Mouse (Mus musculus) limb, embryonic 13.5 days (tissue): ENCODE measurements at regions not wholly inside any gene's neighbourhood (a gene's known extent, or its start where the extent isn't known, plus 50 kb on each side); places are given as distances from the start of the nearest gene placed in this dataset.

Experiments
- ATAC-seq: fragments of 200-750 bp; cut with Nextera tagmentation; 2 replicates; pipeline ENCODE4 v1.8.0; 2017; ENCODE audit warnings: low read depth, moderate number of reproducible peaks, moderate TSS enrichment; ENCODE audit not compliant: low FRiP score
- H3K27ac ChIP-seq: fragments of 300-500 bp; sonication (generic); 2 replicates; pipeline ENCODE4 v1.5.1; 2015; ENCODE audit warnings: inconsistent platforms, mild to moderate bottlenecking, moderate library complexity
- H3K27me3 ChIP-seq: fragments of 300-500 bp; sonication (generic); 2 replicates; pipeline ENCODE4 v1.6.1; 2015; ENCODE audit warnings: mild to moderate bottlenecking, inconsistent platforms
- H3K36me3 ChIP-seq: fragments of 300-500 bp; sonication (generic); 2 replicates; pipeline ENCODE4 v1.6.1; 2015; ENCODE audit warnings: inconsistent platforms, mild to moderate bottlenecking, moderate library complexity
- H3K4me1 ChIP-seq: fragments of 300-500 bp; sonication (generic); 2 replicates; pipeline ENCODE4 v1.6.1; 2015; ENCODE audit warnings: inconsistent platforms
- H3K4me2 ChIP-seq: fragments of 300-500 bp; sonication (generic); replicated peaks from 2 replicates; pipeline ENCODE4 v1.6.1; 2015; ENCODE audit warnings: inconsistent platforms, mild to moderate bottlenecking, moderate library complexity
- H3K4me3 ChIP-seq: fragments of 300-500 bp; sonication (generic); 2 replicates; pipeline ENCODE4 v1.5.1; 2015; ENCODE audit warnings: moderate library complexity, mild to moderate bottlenecking, inconsistent platforms
- H3K9ac ChIP-seq: fragments of 300-500 bp; sonication (generic); 2 replicates; pipeline ENCODE4 v1.6.1; 2015; ENCODE audit warnings: mild to moderate bottlenecking, inconsistent platforms
- H3K9me3 ChIP-seq: fragments of 300-500 bp; sonication (generic); 2 replicates; pipeline ENCODE4 v1.6.1; 2016; ENCODE audit warnings: inconsistent platforms
- WGBS: fragments of 180-500 bp; shearing (Covaris S2); methylation state at CpG from one replicate; pipeline ENCODE4 v1.1.7; 2015; 5-methylcytosine and 5-hydroxymethylcytosine counted together

GRCm38 (mm10) chr8:107719656-107720055 lies 131.4 kb upstream of the Psmd7 start:
- H3K4me3 ChIP-seq, result no peak overlapping the region
- H3K9ac ChIP-seq, result no peak overlapping the region
- no peak overlapping the region for H3K27ac ChIP-seq
- 0 out of 2 replicates have a peak, but pooled peaks cover 5% of the 10 kb centered on the region for H3K4me1 ChIP-seq
- ATAC-seq, result no peak
- no peaks in the 10 kb centered on the region for H3K27me3 ChIP-seq
- H3K4me2 ChIP-seq, result no peak overlapping the region
- 53% methylated on average over 3 of the region's 3 CpGs for WGBS
- no peaks in the 10 kb centered on the region for H3K36me3 ChIP-seq
- H3K9me3 ChIP-seq, result no peaks in the 10 kb centered on the region

- H3K4me3 ChIP-seq, result no peak overlapping the region
- no peaks in the 10 kb centered on the region for H3K9me3 ChIP-seq
- WGBS, result 65% methylated on average over 1 of the region's 1 CpGs
- no peaks in the 10 kb centered on the region for H3K4me1 ChIP-seq
- no peak overlapping the region for H3K4me2 ChIP-seq
- no peak for ATAC-seq
- no peak overlapping the region for H3K9ac ChIP-seq
- no peaks in the 10 kb centered on the region for H3K27me3 ChIP-seq
- no peak overlapping the region for H3K27ac ChIP-seq
- H3K36me3 ChIP-seq, result no peaks in the 10 kb centered on the region
Measured at GRCm38 (mm10) chr8:107726716-107727115, 138.5 kb upstream of the Psmd7 start.

GRCm38 (mm10) chr8:107727276-107727675 lies 139.0 kb upstream of the Psmd7 start:
- no peak overlapping the region for H3K4me2 ChIP-seq
- WGBS, result 97% methylated on average over 6 of the region's 6 CpGs
- H3K4me3 ChIP-seq, result no peak overlapping the region
- no peaks in the 10 kb centered on the region for H3K9me3 ChIP-seq
- H3K4me1 ChIP-seq, result no peaks in the 10 kb centered on the region
- H3K27ac ChIP-seq, result no peak overlapping the region
- H3K9ac ChIP-seq, result no peak overlapping the region
- H3K27me3 ChIP-seq, result no peaks in the 10 kb centered on the region
- no peaks in the 10 kb centered on the region for H3K36me3 ChIP-seq
- ATAC-seq, result no peak

DNA sequence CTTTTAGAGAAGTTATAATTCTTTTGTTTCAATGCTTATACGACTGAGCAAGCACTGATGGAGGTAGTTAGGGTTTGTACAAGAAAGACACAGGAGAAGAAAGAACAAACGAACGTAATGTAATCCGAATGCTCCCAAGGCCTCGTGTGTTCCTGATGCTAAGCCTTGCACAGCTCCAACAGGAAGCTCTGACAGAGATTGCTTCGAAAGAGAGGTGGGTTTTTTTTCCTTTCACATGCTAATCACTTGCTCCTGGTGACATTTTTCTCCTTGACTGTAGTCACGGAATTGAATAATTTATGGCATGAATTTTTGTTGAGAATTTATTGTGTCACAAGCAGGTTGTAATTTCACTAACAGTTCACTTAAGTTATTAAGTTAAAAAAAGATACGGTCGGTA lies 150.8 kb upstream of the Psmd7 start:
- ATAC-seq, result no peak
- no peaks in the 10 kb centered on the region for H3K4me1 ChIP-seq
- no peaks in the 10 kb centered on the region for H3K36me3 ChIP-seq
- H3K27ac ChIP-seq, result no peak overlapping the region
- whole genome bisulfite sequencing, result 53% methylated on average over 9 of the region's 9 CpGs
- peaks cover 19% of the 10 kb centered on the region for H3K9me3 ChIP-seq
- no peak overlapping the region for H3K9ac ChIP-seq
- no peak overlapping the region for H3K4me3 ChIP-seq
- H3K4me2 ChIP-seq, result no peak overlapping the region
- no peaks in the 10 kb centered on the region for H3K27me3 ChIP-seq

DNA sequence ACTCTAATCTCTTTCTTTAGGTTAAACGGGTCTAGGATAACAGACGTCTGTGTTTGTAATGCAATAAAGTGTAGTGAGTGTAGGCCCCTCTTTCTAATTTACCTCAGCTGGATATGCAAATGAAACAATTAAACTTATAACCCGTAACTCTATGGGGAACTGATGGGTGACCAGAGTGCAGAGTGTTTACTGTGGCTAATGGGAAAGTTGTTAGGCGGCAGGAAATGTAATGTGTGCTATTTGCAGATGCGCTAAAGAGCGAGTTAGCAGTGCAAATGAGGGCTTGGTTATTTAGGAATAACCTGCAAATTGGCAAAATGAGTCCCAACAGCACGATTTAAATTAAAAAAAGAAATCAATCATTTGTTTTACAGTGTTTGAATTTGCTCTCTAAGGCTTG lies 168.8 kb upstream of the Psmd7 start:
- no peak overlapping the region for H3K4me2 ChIP-seq
- H3K36me3 ChIP-seq, result no peaks in the 10 kb centered on the region
- no peak overlapping the region for H3K4me3 ChIP-seq
- WGBS, result 46% methylated on average over 7 of the region's 7 CpGs
- no peaks in the 10 kb centered on the region for H3K4me1 ChIP-seq
- no peak overlapping the region for H3K9ac ChIP-seq
- H3K9me3 ChIP-seq, result no peaks in the 10 kb centered on the region; the same call in 1 of the 2 replicates
- no peaks in the 10 kb centered on the region for H3K27me3 ChIP-seq
- ATAC-seq, result no peak
- H3K27ac ChIP-seq, result no peak overlapping the region

DNA sequence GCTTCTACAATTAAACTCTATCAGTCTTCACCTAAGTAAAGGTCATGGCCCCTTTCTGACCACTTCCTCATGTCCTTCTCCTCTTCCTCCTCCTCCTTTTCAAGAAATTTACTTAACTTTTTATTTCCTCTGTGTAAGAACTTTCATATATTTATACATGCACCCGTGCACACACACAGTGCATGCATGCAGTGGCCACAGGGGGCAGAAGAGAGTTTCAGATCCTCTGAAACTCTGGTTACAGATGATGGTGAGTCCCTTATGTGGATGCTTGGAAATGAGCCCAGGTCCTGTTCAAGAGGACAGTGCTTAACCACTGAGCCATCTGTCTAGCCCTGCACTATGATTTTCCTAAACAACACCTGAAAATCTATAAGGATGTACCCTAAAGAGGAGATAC lies 170.4 kb upstream of the Psmd7 start:
- H3K9me3 ChIP-seq, result peaks cover 6% of the 10 kb centered on the region
- no peak overlapping the region for H3K4me2 ChIP-seq
- no peak overlapping the region for H3K27ac ChIP-seq
- no peak overlapping the region for H3K9ac ChIP-seq
- H3K27me3 ChIP-seq, result no peaks in the 10 kb centered on the region
- no peak overlapping the region for H3K4me3 ChIP-seq
- no peak for ATAC-seq
- 81% methylated on average over 1 of the region's 1 CpGs for WGBS
- H3K36me3 ChIP-seq, result no peaks in the 10 kb centered on the region
- H3K4me1 ChIP-seq, result no peaks in the 10 kb centered on the region

- ATAC-seq, result no peak
- H3K9ac ChIP-seq, result no peak overlapping the region
- H3K4me1 ChIP-seq, result peaks cover 16% of the 10 kb centered on the region
- H3K27me3 ChIP-seq, result no peaks in the 10 kb centered on the region
- no peak overlapping the region for H3K4me3 ChIP-seq
- H3K9me3 ChIP-seq, result no peaks in the 10 kb centered on the region
- no peak overlapping the region for H3K27ac ChIP-seq
- WGBS, result 5% methylated on average over 5 of the region's 5 CpGs
- H3K36me3 ChIP-seq, result no peaks in the 10 kb centered on the region
- peak overlapping the region; percentile 37 for H3K4me2 ChIP-seq
Measured at GRCm38 (mm10) chr8:107776906-107777305, 165.5 kb upstream of the Zfhx3 start.

DNA sequence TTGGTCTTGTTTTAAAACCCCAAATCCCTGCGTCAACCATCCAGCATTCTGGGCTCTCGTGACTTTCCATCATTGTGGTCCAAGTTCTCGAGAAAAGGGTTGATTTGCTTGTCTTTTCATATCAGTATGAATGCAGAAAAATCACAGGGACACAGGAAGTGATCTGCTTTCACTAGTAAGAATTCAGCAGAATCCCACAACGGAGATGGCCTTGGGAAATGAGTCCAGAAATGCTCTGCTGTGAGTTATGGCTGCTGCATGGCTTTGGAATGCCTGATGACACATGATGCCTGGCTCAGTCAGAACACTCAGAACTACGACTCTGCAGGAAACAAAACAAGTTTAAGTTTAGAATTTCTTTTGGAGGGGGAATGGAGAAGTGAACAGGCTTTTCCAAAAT lies 156.7 kb upstream of the Zfhx3 start:
- H3K36me3 ChIP-seq, result no peaks in the 10 kb centered on the region
- 69% methylated on average over 5 of the region's 5 CpGs for WGBS
- no peak overlapping the region for H3K4me3 ChIP-seq
- no peak for ATAC-seq
- no peaks in the 10 kb centered on the region for H3K9me3 ChIP-seq
- no peak overlapping the region for H3K27ac ChIP-seq
- H3K9ac ChIP-seq, result no peak overlapping the region
- H3K27me3 ChIP-seq, result no peaks in the 10 kb centered on the region
- no peak overlapping the region for H3K4me2 ChIP-seq
- H3K4me1 ChIP-seq, result no peaks in the 10 kb centered on the region

DNA sequence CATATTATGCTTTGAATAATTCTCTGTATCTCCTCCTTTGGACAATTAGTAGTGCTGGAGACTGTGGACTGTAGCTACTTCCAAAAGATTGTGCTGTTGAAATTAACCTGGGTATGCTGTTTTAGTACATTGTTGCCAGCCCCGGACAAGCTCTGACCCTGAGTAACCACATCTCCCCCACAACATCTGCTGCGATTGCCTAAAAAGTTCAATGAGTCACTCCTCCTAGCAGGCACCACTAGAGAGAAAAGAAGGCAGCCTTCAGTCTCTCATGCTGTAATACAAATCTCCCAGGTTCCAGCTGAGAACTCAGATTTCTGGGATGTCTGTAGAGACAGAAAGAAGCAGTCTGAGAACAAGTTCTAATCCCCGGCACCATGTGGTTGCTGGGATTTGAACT lies 150.2 kb upstream of the Zfhx3 start:
- no peak for ATAC-seq
- Histone ChIP-seq H3K27ac (no peak overlapping the region), H3K9me3 (no peaks in the 10 kb centered on the region), H3K4me1 (no peaks in the 10 kb centered on the region), H3K4me2 (no peak overlapping the region), H3K27me3 (no peaks in the 10 kb centered on the region), H3K9ac (no peak overlapping the region), H3K4me3 (no peak overlapping the region), H3K36me3 (no peaks in the 10 kb centered on the region)
- 89% methylated on average over 3 of the region's 3 CpGs for WGBS

- Histone ChIP-seq H3K4me2 (no peak overlapping the region), H3K4me3 (no peak overlapping the region), H3K4me1 (peaks cover 47% of the 10 kb centered on the region), H3K9ac (no peak overlapping the region), H3K9me3 (no peaks in the 10 kb centered on the region), H3K27me3 (peaks cover 5% of the 10 kb centered on the region; the same call in 1 of the 2 replicates), H3K36me3 (no peaks in the 10 kb centered on the region), H3K27ac (peak overlapping the region; percentile 58)
- whole genome bisulfite sequencing, result 65% methylated on average over 14 of the region's 14 CpGs
- no peak for ATAC-seq
Measured at GRCm38 (mm10) chr8:107814931-107815330, 127.5 kb upstream of the Zfhx3 start.

GRCm38 (mm10) chr8:107815775-107816174 lies 126.7 kb upstream of the Zfhx3 start:
- Histone ChIP-seq H3K36me3 (no peaks in the 10 kb centered on the region), H3K4me1 (peaks cover 56% of the 10 kb centered on the region), H3K9me3 (no peaks in the 10 kb centered on the region), H3K9ac (no peak overlapping the region), H3K27me3 (peaks cover 5% of the 10 kb centered on the region; the same call in 1 of the 2 replicates), H3K4me3 (no peak overlapping the region), H3K27ac (peak overlapping the region; percentile 58; the same call in 1 of the 2 replicates), H3K4me2 (no peak overlapping the region)
- WGBS, result 23% methylated on average over 3 of the region's 3 CpGs
- no peak for ATAC-seq

DNA sequence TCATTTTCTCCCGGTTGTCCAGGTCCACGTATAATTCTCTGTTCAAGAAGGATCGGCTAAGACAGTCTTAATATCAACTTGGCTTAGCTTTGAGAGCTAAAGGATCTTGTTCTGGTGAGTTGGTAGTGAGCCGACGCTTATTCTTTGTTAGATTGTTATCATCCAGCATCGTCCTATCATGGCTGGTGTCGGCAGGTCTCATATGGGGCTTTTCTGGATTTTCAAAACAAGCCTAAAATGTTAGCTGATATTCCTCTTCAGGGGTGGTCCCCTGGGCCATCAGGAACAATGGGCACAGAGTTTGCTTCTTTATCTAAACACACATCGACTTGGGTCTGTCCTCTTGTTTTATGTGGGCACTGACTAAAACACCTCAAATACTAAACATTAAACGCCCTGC lies 124.6 kb upstream of the Zfhx3 start:
- 73% methylated on average over 9 of the region's 9 CpGs for WGBS
- Histone ChIP-seq H3K27ac (peak overlapping the region; percentile 18; the same call in 1 of the 2 replicates), H3K4me3 (no peak overlapping the region), H3K4me1 (peaks cover 66% of the 10 kb centered on the region), H3K27me3 (peaks cover 5% of the 10 kb centered on the region; the same call in 1 of the 2 replicates), H3K9me3 (no peaks in the 10 kb centered on the region), H3K9ac (no peak overlapping the region), H3K36me3 (no peaks in the 10 kb centered on the region), H3K4me2 (no peak overlapping the region)
- no peak for ATAC-seq

- H3K27ac ChIP-seq, result peak overlapping the region; percentile 7; the same call in 1 of the 2 replicates
- no peak for ATAC-seq
Measured at GRCm38 (mm10) chr8:107820174-107820760, 122.2 kb upstream of the Zfhx3 start.

More at GRCm38 (mm10) chr8:107820174-107820760, 122.2 kb upstream of the Zfhx3 start:
- Histone ChIP-seq H3K36me3 (no peaks in the 10 kb centered on the region), H3K9me3 (no peaks in the 10 kb centered on the region), H3K9ac (no peak overlapping the region), H3K27me3 (peaks cover 5% of the 10 kb centered on the region; the same call in 1 of the 2 replicates), H3K4me1 (peaks cover 69% of the 10 kb centered on the region), H3K4me2 (peak overlapping the region; percentile 11; the same call in 1 of the 2 replicates), H3K4me3 (no peak overlapping the region)
- WGBS, result 4% methylated on average over 8 of the region's 8 CpGs
